11 mouse cellular contexts compared by ENCODE assay signal in genomic region chrX:74067891-74068290, GRCm38 (mm10). TPM values are rescaled to one million over a fixed set of nuclear protein-coding genes. Genes with fewer than 3 reads are reported as not detected.
A peak's percentile ranks its signal among the peaks of the same experiment; 100 is the strongest.
DNase-seq lines count a peak whose midpoint lies in the region; ATAC-seq lines count a peak whose summit lies in the region.
"Had no signal": no experiment of that assay in that cellular context is flagged by ENCODE, and none has a peak within 500 bp of the region (broad histone marks: within the 10 kb centered on the region; RNA-seq: fewer than 3 reads in every experiment).

No protein-coding gene starts in this region.

- no peak overlapping the region for H3K4me3 ChIP-seq in embryonic facial prominence, embryonic 14.5 days (ENCODE audit: low read depth, low read length)
- no peak overlapping the region for H3K4me3 ChIP-seq in embryonic facial prominence, embryonic 10.5 days

- no peaks in the 10 kb centered on the region for H3K4me1 ChIP-seq in embryonic facial prominence, embryonic 14.5 days (ENCODE audit: control insufficient read depth, insufficient read depth, low read length)
- H3K4me1 ChIP-seq in embryonic facial prominence, embryonic 10.5 days: no peaks in the 10 kb centered on the region

- WGBS in embryonic facial prominence, embryonic 14.5 days: 85% methylated on average over 9 of the region's 9 CpGs
- WGBS in embryonic facial prominence, embryonic 10.5 days: 88% methylated on average over 9 of the region's 9 CpGs

- no peak overlapping the region for H3K9ac ChIP-seq in embryonic facial prominence, embryonic 14.5 days (ENCODE audit: low read depth, low read length)

- no peaks in the 10 kb centered on the region for H3K9me3 ChIP-seq in embryonic facial prominence, embryonic 14.5 days (ENCODE audit: control insufficient read depth, low read length)
- no peaks in the 10 kb centered on the region for H3K9me3 ChIP-seq in embryonic facial prominence, embryonic 10.5 days

- H3K36me3 ChIP-seq in embryonic facial prominence, embryonic 14.5 days (ENCODE audit: control insufficient read depth, insufficient read depth, low read length): no peaks in the 10 kb centered on the region
- peaks cover 15% of the 10 kb centered on the region for H3K36me3 ChIP-seq in embryonic facial prominence, embryonic 10.5 days (replicated peaks)

- H3K4me2 ChIP-seq in embryonic facial prominence, embryonic 14.5 days (ENCODE audit: low read depth, low read length): no peak overlapping the region

- no peak overlapping the region for H3K27ac ChIP-seq in embryonic facial prominence, embryonic 14.5 days (replicated peaks; ENCODE audit: low read depth, low read length)
- H3K27ac ChIP-seq in embryonic facial prominence, embryonic 10.5 days (replicated peaks): no peak overlapping the region

- peak; percentile 3 for DNase-seq in embryonic facial prominence, embryonic 14.5 days (ENCODE audit: low spot score)
- no peak for DNase-seq in embryonic facial prominence, embryonic 10.5 days (ENCODE audit: low spot score)
- peak; percentile 3 for DNase-seq in ovary, adult 18-20 months (ENCODE audit: low spot score)
- no peak for DNase-seq in ovary, postnatal 10 days (ENCODE audit: low spot score)
- DNase-seq in gastrocnemius, postnatal 25 days: peak; percentile 73
- DNase-seq in right cerebral cortex, postnatal 14 days: peak; percentile 32
- DNase-seq in urinary bladder, postnatal 4 days (ENCODE audit: low spot score in 2 of 2): no peak
- no peak for DNase-seq in yolk sac, embryonic 10.5 days (ENCODE audit: low spot score)

- ATAC-seq in embryonic facial prominence, embryonic 14.5 days (ENCODE audit: low read depth): no peak

- H3K27me3 ChIP-seq in embryonic facial prominence, embryonic 14.5 days (replicated peaks; ENCODE audit: control insufficient read depth, insufficient read depth, low read length): no peaks in the 10 kb centered on the region
- no peaks in the 10 kb centered on the region for H3K27me3 ChIP-seq in embryonic facial prominence, embryonic 10.5 days (replicated peaks; ENCODE audit: low read depth, poor library complexity, severe bottlenecking)

RNA-seq across cellular contexts. Expression of gene Irak1, which starts 44.2 kb away (rescaled TPM):
- polyA plus RNA-seq in embryonic facial prominence, embryonic 14.5 days (2014; fragmentation: Nextera tagmentation; extraction: Ambion mirVana): 43.3 and 48.2 TPM in 2 replicates
- polyA plus RNA-seq in embryonic facial prominence, embryonic 10.5 days (2016; fragmentation: Nextera tagmentation; extraction: Ambion mirVana): 54.0 and 62.2 TPM in 2 replicates
- 10 to 100 TPM; 37.4 to 40.6 TPM for total RNA-seq in gastrocnemius, postnatal 25 days (2021)

RNA-seq across cellular contexts. Expression of gene Opn1mw, which starts 59.4 kb away (rescaled TPM):
- polyA plus RNA-seq in embryonic facial prominence, embryonic 14.5 days (2014; fragmentation: Nextera tagmentation; extraction: Ambion mirVana): not detected in 2 replicates
- polyA plus RNA-seq in embryonic facial prominence, embryonic 10.5 days (2016; fragmentation: Nextera tagmentation; extraction: Ambion mirVana): not detected in 2 replicates
- total RNA-seq in gastrocnemius, postnatal 25 days (2021): not detected
- polyA plus RNA-seq: heart, postnatal 0 days; lung, embryonic 16.5 days; neural tube, embryonic 14.5 days had no signal

Comparison
In these comparisons a context has a peak if more than half of its experiments do, and no peak if none do; other contexts are left out.
1. DNase-seq: peak in embryonic facial prominence, embryonic 14.5 days (single experiment), ovary, adult 18-20 months (single experiment), gastrocnemius, postnatal 25 days (single experiment) and right cerebral cortex, postnatal 14 days (single experiment); none in embryonic facial prominence, embryonic 10.5 days (single experiment), ovary, postnatal 10 days (single experiment), urinary bladder, postnatal 4 days (0 of 2) and yolk sac, embryonic 10.5 days (single experiment).